Mouse (Mus musculus) spleen, embryonic (tissue): ENCODE results near the gene Tmem254a.
"Not testable (repeated sequence)": the region's sequence is repeated elsewhere in the genome, so short reads cannot be mapped to it uniquely, and the experiment has no call there.

Experiments used
- CTCF ChIA-PET: fragments of 350-600 bp; sonication (Branson Sonifier 250); formaldehyde crosslinking; loops from one replicate; lab custom pipeline; 2022; lab: Charles Lee

Gene Tmem254a

GRCm38 (mm10) chr14:25927562-25927881 lies at the start of gene Tmem254a:
TSS of gene Tmem254a (minus strand) at chr14:25927672.
- CTCF ChIA-PET, result not testable (repeated sequence)

GRCm38 (mm10) chr14:25957861-25958260 lies 30.4 kb upstream of the Tmem254a start:
- CTCF ChIA-PET, result not testable (repeated sequence)

- CTCF ChIA-PET, result not testable (repeated sequence)
Measured at GRCm38 (mm10) chr14:25938004-25938403, 10.5 kb upstream of the Tmem254a start, which contains the start of gene Cphx1. TSS of gene Cphx1 (plus strand) at chr14:25938304.

GRCm38 (mm10) chr14:25936867-25937630 lies 9.6 kb upstream of the Tmem254a start:
- CTCF ChIA-PET, result not testable (repeated sequence)

- CTCF ChIA-PET, result not testable (repeated sequence)
Measured at GRCm38 (mm10) chr14:25926814-25927561, 484 bp downstream of the Tmem254a start.

GRCm38 (mm10) chr14:25918427-25919170 lies 8.9 kb downstream of the Tmem254a start:
- CTCF ChIA-PET, result not testable (repeated sequence)

GRCm38 (mm10) chr14:25908976-25909375 lies 18.5 kb downstream of the Tmem254a start:
- CTCF ChIA-PET, result not testable (repeated sequence)

GRCm38 (mm10) chr14:25907272-25907671 lies 20.2 kb downstream of the Tmem254a start:
- CTCF ChIA-PET, result not testable (repeated sequence)

GRCm38 (mm10) chr14:25905243-25905642 lies 22.2 kb downstream of the Tmem254a start:
- CTCF ChIA-PET, result not testable (repeated sequence)

- CTCF ChIA-PET, result not testable (repeated sequence)
Measured at GRCm38 (mm10) chr14:25903000-25903399, 24.5 kb downstream of the Tmem254a start, which contains the start of gene Plac9a. TSS of gene Plac9a (minus strand) at chr14:25903100.

GRCm38 (mm10) chr14:25895686-25896085 lies 31.8 kb downstream of the Tmem254a start:
- CTCF ChIA-PET, result not testable (repeated sequence)

- CTCF ChIA-PET, result not testable (repeated sequence)
Measured at GRCm38 (mm10) chr14:25894566-25894965, 32.9 kb downstream of the Tmem254a start.

GRCm38 (mm10) chr14:25885886-25886285 lies 41.6 kb downstream of the Tmem254a start:
- CTCF ChIA-PET, result not testable (repeated sequence)

- CTCF ChIA-PET, result not testable (repeated sequence)
Measured at GRCm38 (mm10) chr14:25881769-25882168, 45.7 kb downstream of the Tmem254a start.

- CTCF ChIA-PET, result not testable (repeated sequence)
Measured at GRCm38 (mm10) chr14:25876640-25877039, 50.8 kb downstream of the Tmem254a start.
